Mouse (Mus musculus) liver, embryonic 16.5 days (tissue): ENCODE measurements around the gene Cass4. TPM values are rescaled to one million over a fixed set of nuclear protein-coding genes. Genes with fewer than 3 reads are reported as not detected.

ENCODE experiments used
- ATAC-seq: fragments of 200-750 bp; cut with Nextera tagmentation; 2 replicates; pipeline ENCODE4 v1.8.0; 2017; ENCODE audit warnings: low read depth, mild to moderate bottlenecking, moderate number of reproducible peaks, moderate library complexity
- H3K27ac ChIP-seq: fragments of 300-500 bp; sonication (generic); 2 replicates; pipeline ENCODE4 v1.5.1; 2014; ENCODE audit warnings: mild to moderate bottlenecking, low read length
- H3K27me3 ChIP-seq: fragments of 300-500 bp; sonication (generic); 2 replicates; pipeline ENCODE4 v1.6.1; 2014; ENCODE audit warnings: low read depth, low read length, mixed read lengths; ENCODE audit not compliant: control insufficient read depth, insufficient read depth
- H3K36me3 ChIP-seq: fragments of 300-500 bp; sonication (generic); 2 replicates; pipeline ENCODE4 v1.6.1; 2014; ENCODE audit warnings: mild to moderate bottlenecking; ENCODE audit not compliant: control insufficient read depth, insufficient read depth
- H3K4me1 ChIP-seq: fragments of 300-500 bp; sonication (generic); 2 replicates; pipeline ENCODE4 v1.6.1; 2014; ENCODE audit warnings: low read depth, low read length, mixed read lengths; ENCODE audit not compliant: control insufficient read depth
- H3K4me2 ChIP-seq: fragments of 300-500 bp; sonication (generic); 2 replicates; pipeline ENCODE4 v1.6.1; 2014; ENCODE audit warnings: low read depth, low read length, mixed read lengths
- H3K4me3 ChIP-seq: fragments of 300-500 bp; sonication (generic); 2 replicates; pipeline ENCODE4 v1.5.1; 2014; ENCODE audit warnings: low read depth, mild to moderate bottlenecking, low read length
- H3K9ac ChIP-seq: fragments of 300-500 bp; sonication (generic); 2 replicates; pipeline ENCODE4 v1.6.1; 2014; ENCODE audit warnings: low read depth, low read length
- H3K9me3 ChIP-seq: fragments of 300-500 bp; sonication (generic); replicated peaks from 2 replicates; pipeline ENCODE4 v1.6.1; 2016; ENCODE audit warnings: low read length; ENCODE audit not compliant: control insufficient read depth
- WGBS: fragments of 180-500 bp; shearing (Covaris S2); extraction: QIAGEN DNeasy Blood & Tissue Kit; methylation state at CpG from one replicate; pipeline ENCODE4 v1.1.7; 2014; ENCODE audit not compliant: insufficient replicate concordance; 5-methylcytosine and 5-hydroxymethylcytosine counted together
- polyA plus RNA-seq: library from polyadenylated mRNA; unstranded; fragments of >200 nt; fragmentation: Nextera tagmentation; extraction: Ambion mirVana; gene quantifications from 2 replicates; pipeline ENCODE4 v1.2.1, GENCODE M21; 2015

Gene Cass4
- 0.56 and 0.77 TPM in 2 replicates for polyA plus RNA-seq

GRCm38 (mm10) chr2:172393391-172394051, at the start of gene Cass4:
Gene Cass4 (plus strand): TSS chr2:172393794.
- Histone ChIP-seq H3K4me1 (peaks cover 6% of the 10 kb centered on the region), H3K27ac (no peak within 1 kb of the TSS), H3K4me2 (peak within 1 kb of the TSS; percentile 50), H3K9me3 (no peaks in the 10 kb centered on the region), H3K9ac (no peak within 1 kb of the TSS), H3K27me3 (no peaks in the 10 kb centered on the region), H3K4me3 (peak within 1 kb of the TSS; percentile 42), H3K36me3 (no peaks in the 10 kb centered on the region)
- 13% methylated on average over 13 of the region's 13 CpGs for WGBS
- ATAC-seq, result no peak

- WGBS, result 36% methylated on average over 5 of the region's 5 CpGs
- peak overlapping the region; percentile 1; the same call in 1 of the 2 replicates for H3K9ac ChIP-seq
- H3K4me3 ChIP-seq, result peak overlapping the region; percentile 98
- no peaks in the 10 kb centered on the region for H3K9me3 ChIP-seq
- H3K27me3 ChIP-seq, result no peaks in the 10 kb centered on the region
- peaks cover 6% of the 10 kb centered on the region for H3K36me3 ChIP-seq
- H3K27ac ChIP-seq, result peak overlapping the region; percentile 16
- peaks cover 33% of the 10 kb centered on the region for H3K4me1 ChIP-seq
- H3K4me2 ChIP-seq, result peak overlapping the region; percentile 43
- ATAC-seq, result no peak
Measured at GRCm38 (mm10) chr2:172344669-172345068, 48.9 kb upstream of the Cass4 start.

- peak within 1 kb of the TSS; percentile 76 for H3K4me2 ChIP-seq
- peak; percentile 76 for ATAC-seq
- H3K4me3 ChIP-seq, result peak within 1 kb of the TSS; percentile 98
- under 1% methylated on average over 32 of the region's 35 CpGs for WGBS
- no peaks in the 10 kb centered on the region for H3K27me3 ChIP-seq
- no peaks in the 10 kb centered on the region for H3K9me3 ChIP-seq
- peak within 1 kb of the TSS; percentile 99 for H3K9ac ChIP-seq
- H3K36me3 ChIP-seq, result peaks cover 12% of the 10 kb centered on the region
- peaks cover 39% of the 10 kb centered on the region for H3K4me1 ChIP-seq
- H3K27ac ChIP-seq, result peak within 1 kb of the TSS; percentile 98
Measured at GRCm38 (mm10) chr2:172345258-172345738, 48.3 kb upstream of the Cass4 start, which contains the start of gene Fam210b. Gene Fam210b (plus strand): TSS chr2:172345565.

GRCm38 (mm10) chr2:172346034-172346929, 47.3 kb upstream of the Cass4 start:
- 5% methylated on average over 31 of the region's 31 CpGs for WGBS
- peak overlapping the region; percentile 98 for H3K27ac ChIP-seq

GRCm38 (mm10) chr2:172346933-172347611, 46.5 kb upstream of the Cass4 start:
- Histone ChIP-seq H3K36me3 (peaks cover 24% of the 10 kb centered on the region), H3K9ac (peak overlapping the region; percentile 99), H3K4me3 (peak overlapping the region; percentile 98), H3K4me2 (peak overlapping the region; percentile 76), H3K9me3 (no peaks in the 10 kb centered on the region), H3K27ac (peak overlapping the region; percentile 98), H3K27me3 (no peaks in the 10 kb centered on the region), H3K4me1 (peaks cover 53% of the 10 kb centered on the region)
- peak; percentile 65 for ATAC-seq
- WGBS, result 42% methylated on average over 8 of the region's 8 CpGs

More at GRCm38 (mm10) chr2:172346034-172346929, 47.3 kb upstream of the Cass4 start:
- Histone ChIP-seq H3K27me3 (no peaks in the 10 kb centered on the region), H3K4me1 (peaks cover 49% of the 10 kb centered on the region), H3K36me3 (peaks cover 22% of the 10 kb centered on the region), H3K4me2 (peak overlapping the region; percentile 76), H3K4me3 (peak overlapping the region; percentile 98), H3K9me3 (no peaks in the 10 kb centered on the region), H3K9ac (peak overlapping the region; percentile 99)
- no peak for ATAC-seq

- peak overlapping the region; percentile 99 for H3K9ac ChIP-seq
- peak overlapping the region; percentile 98 for H3K4me3 ChIP-seq
- H3K36me3 ChIP-seq, result peaks cover 38% of the 10 kb centered on the region
- 9% methylated on average over 3 of the region's 3 CpGs for WGBS
- H3K9me3 ChIP-seq, result no peaks in the 10 kb centered on the region
- H3K4me2 ChIP-seq, result peak overlapping the region; percentile 76
- peaks cover 53% of the 10 kb centered on the region for H3K4me1 ChIP-seq
- peak; percentile 73 for ATAC-seq
- H3K27me3 ChIP-seq, result no peaks in the 10 kb centered on the region
- peak overlapping the region; percentile 98 for H3K27ac ChIP-seq
Measured at GRCm38 (mm10) chr2:172348297-172348950, 45.2 kb upstream of the Cass4 start.

GRCm38 (mm10) chr2:172349776-172350175, 43.8 kb upstream of the Cass4 start:
- H3K4me2 ChIP-seq, result peak overlapping the region; percentile 76
- no peaks in the 10 kb centered on the region for H3K9me3 ChIP-seq
- H3K27me3 ChIP-seq, result no peaks in the 10 kb centered on the region
- H3K27ac ChIP-seq, result peak overlapping the region; percentile 98
- H3K4me1 ChIP-seq, result peaks cover 48% of the 10 kb centered on the region
- H3K9ac ChIP-seq, result peak overlapping the region; percentile 35; the same call in 1 of the 2 replicates
- H3K4me3 ChIP-seq, result peak overlapping the region; percentile 98
- ATAC-seq, result no peak
- peaks cover 51% of the 10 kb centered on the region for H3K36me3 ChIP-seq
- WGBS, result 59% methylated on average over 14 of the region's 14 CpGs

- H3K9ac ChIP-seq, result peak overlapping the region; percentile 26; the same call in 1 of the 2 replicates
- no peak for ATAC-seq
- H3K27me3 ChIP-seq, result no peaks in the 10 kb centered on the region
- H3K36me3 ChIP-seq, result peaks cover 61% of the 10 kb centered on the region
- WGBS, result 65% methylated on average over 8 of the region's 8 CpGs
- no peaks in the 10 kb centered on the region for H3K9me3 ChIP-seq
- H3K27ac ChIP-seq, result peak overlapping the region; percentile 98
- H3K4me1 ChIP-seq, result peaks cover 45% of the 10 kb centered on the region
- peak overlapping the region; percentile 76 for H3K4me2 ChIP-seq
- peak overlapping the region; percentile 98 for H3K4me3 ChIP-seq
Measured at GRCm38 (mm10) chr2:172350773-172351172, 42.8 kb upstream of the Cass4 start.
